12 mouse cellular contexts compared by ENCODE assay signal in genomic region chr12:75826699-75827353, GRCm38 (mm10). TPM values are rescaled to one million over a fixed set of nuclear protein-coding genes. Genes with fewer than 3 reads are reported as not detected.
DNase-seq lines count a peak whose midpoint lies in the region; ATAC-seq and TF ChIP-seq lines count a peak whose summit lies in the region.
"Had no signal": no experiment of that assay in that cellular context is flagged by ENCODE, and none has a peak within 500 bp of the region (broad histone marks: within the 10 kb centered on the region; RNA-seq: fewer than 3 reads in every experiment).

No protein-coding gene starts in this region.

- no peak overlapping the region for H3K27ac ChIP-seq in limb, embryonic 11.5 days (replicated peaks; ENCODE audit: low read depth, low read length)
- no peak overlapping the region for H3K27ac ChIP-seq in limb, embryonic 10.5 days
- H3K27ac ChIP-seq in stomach, embryonic 14.5 days (ENCODE audit: low read length), result 0 out of 2 replicates have a peak overlapping the region, but pooled peaks have one; percentile 15
- H3K27ac ChIP-seq: embryonic facial prominence, embryonic 15.5 days; hindbrain, embryonic 12.5 days had no signal

- H3K4me2 ChIP-seq in limb, embryonic 11.5 days (ENCODE audit: low read depth, severe bottlenecking), result no peak overlapping the region
- H3K4me2 ChIP-seq in stomach, embryonic 14.5 days (replicated peaks; ENCODE audit: low read depth, low read length), result no peak overlapping the region
- H3K4me2 ChIP-seq: embryonic facial prominence, embryonic 15.5 days; hindbrain, embryonic 12.5 days; liver, embryonic 11.5 days had no signal

- peak; percentile 50; the same call in 1 of the 2 replicates for ATAC-seq in limb, embryonic 11.5 days (ENCODE audit: insufficient number of reproducible peaks, low FRiP score, low TSS enrichment, low read depth)
- ATAC-seq in stomach, embryonic 14.5 days (ENCODE audit: insufficient number of reproducible peaks, insufficient read depth, low FRiP score, low read depth), result no peak

- no peak overlapping the region for H3K9ac ChIP-seq in limb, embryonic 11.5 days (ENCODE audit: low read length)
- no peak overlapping the region for H3K9ac ChIP-seq in stomach, embryonic 14.5 days (replicated peaks; ENCODE audit: low read depth, low read length)
- H3K9ac ChIP-seq: embryonic facial prominence, embryonic 15.5 days; hindbrain, embryonic 12.5 days had no signal

- peaks cover 9% of the 10 kb centered on the region for H3K4me1 ChIP-seq in limb, embryonic 11.5 days (ENCODE audit: control insufficient read depth, insufficient read depth, low read length)
- H3K4me1 ChIP-seq in limb, embryonic 10.5 days, result peaks cover 48% of the 10 kb centered on the region
- H3K4me1 ChIP-seq in stomach, embryonic 14.5 days (ENCODE audit: control insufficient read depth, insufficient read depth, low read length), result peaks cover 15% of the 10 kb centered on the region; the same call in 1 of the 2 replicates

- H3K27me3 ChIP-seq in limb, embryonic 11.5 days (ENCODE audit: control insufficient read depth, insufficient read depth, low read length), result no peaks in the 10 kb centered on the region
- no peaks in the 10 kb centered on the region for H3K27me3 ChIP-seq in limb, embryonic 10.5 days (ENCODE audit: low read depth, poor library complexity, severe bottlenecking)
- H3K27me3 ChIP-seq in stomach, embryonic 14.5 days (ENCODE audit: control insufficient read depth, insufficient read depth, low read length), result no peaks in the 10 kb centered on the region
- H3K27me3 ChIP-seq: embryonic facial prominence, embryonic 15.5 days; hindbrain, embryonic 12.5 days had no signal

- TF ChIP-seq POLR2A in brain, embryonic 14.5 days (IDR thresholded peaks at IDR 0.05; ENCODE audit: borderline replicate concordance, extremely low read depth, insufficient read depth, insufficient read length, poor library complexity, severe bottlenecking), result no peak

- H3K36me3 ChIP-seq in limb, embryonic 11.5 days (ENCODE audit: control insufficient read depth, insufficient read depth, low read length), result no peaks in the 10 kb centered on the region
- peaks cover 10% of the 10 kb centered on the region; the same call in 1 of the 2 replicates for H3K36me3 ChIP-seq in limb, embryonic 10.5 days
- H3K36me3 ChIP-seq in stomach, embryonic 14.5 days (ENCODE audit: control insufficient read depth, insufficient read depth, low read length), result no peaks in the 10 kb centered on the region
- H3K36me3 ChIP-seq: embryonic facial prominence, embryonic 15.5 days; hindbrain, embryonic 12.5 days had no signal

- TF ChIP-seq CTCF in brain, embryonic 14.5 days (IDR thresholded peaks at IDR 0.05; ENCODE audit: borderline replicate concordance, extremely low read depth, insufficient read depth, insufficient read length), result no peak

- no peak overlapping the region for H3K4me3 ChIP-seq in limb, embryonic 11.5 days (ENCODE audit: low read depth, low read length)
- no peak overlapping the region for H3K4me3 ChIP-seq in limb, embryonic 10.5 days
- no peak overlapping the region for H3K4me3 ChIP-seq in stomach, embryonic 14.5 days (ENCODE audit: low read depth, low read length)
- H3K4me3 ChIP-seq: embryonic facial prominence, embryonic 15.5 days; hindbrain, embryonic 12.5 days had no signal

- no peak for DNase-seq in limb, embryonic 11.5 days (ENCODE audit: low spot score)
- DNase-seq in limb, embryonic 10.5 days (ENCODE audit: low spot score), result no peak
- DNase-seq in brain, embryonic 14.5 days (ENCODE audit: low read depth), result peak; percentile 16
- peak; percentile 72 for DNase-seq in kidney, adult 9 months
- DNase-seq in natural killer cell, adult 2 months (ENCODE audit: low spot score in 2 of 2), result no peak
- no peak for DNase-seq in layer of hippocampus, postnatal 14 days (ENCODE audit: low spot score in 2 of 2)
- DNase-seq in layer of hippocampus, postnatal 25 days (ENCODE audit: extremely low spot score in 1 of 2, low spot score in 1 of 2), result no peak
- DNase-seq: heart, adult 11 months had no signal

- H3K9me3 ChIP-seq in limb, embryonic 11.5 days (ENCODE audit: control insufficient read depth, low read length), result no peaks in the 10 kb centered on the region
- no peaks in the 10 kb centered on the region for H3K9me3 ChIP-seq in limb, embryonic 10.5 days (replicated peaks)
- H3K9me3 ChIP-seq in stomach, embryonic 14.5 days (ENCODE audit: control insufficient read depth, low read depth, low read length), result no peaks in the 10 kb centered on the region
- H3K9me3 ChIP-seq: embryonic facial prominence, embryonic 15.5 days; hindbrain, embryonic 12.5 days had no signal

- 40% methylated on average over 10 of the region's 10 CpGs for WGBS in limb, embryonic 11.5 days
- WGBS in limb, embryonic 10.5 days, result 61% methylated on average over 10 of the region's 10 CpGs
- 61% methylated on average over 10 of the region's 10 CpGs for WGBS in stomach, embryonic 14.5 days

RNA-seq across cellular contexts. Expression of gene Syne2, which starts 8.9 kb away (rescaled TPM):
- 96.6 and 100 TPM in 2 replicates for polyA plus RNA-seq in limb, embryonic 11.5 days (2014; fragmentation: Nextera tagmentation; extraction: Ambion mirVana)
- 89.8 and 113 TPM in 2 replicates for polyA plus RNA-seq in limb, embryonic 10.5 days (2016; fragmentation: Nextera tagmentation; extraction: Ambion mirVana)
- polyA plus RNA-seq in brain, embryonic 14.5 days (2012; rRNA removed), result 72.9 and 96.0 TPM in 2 replicates
- polyA plus RNA-seq in stomach, embryonic 14.5 days (2014; fragmentation: Nextera tagmentation; extraction: Ambion mirVana), result 63.6 and 64.2 TPM in 2 replicates
- total RNA-seq in layer of hippocampus, postnatal 14 days (2021), result 10 to 100 TPM; 23.4 to 29.0 TPM
- 10 to 100 TPM; 23.0 to 25.5 TPM for total RNA-seq in layer of hippocampus, postnatal 25 days (2021)

Comparison
In these comparisons a context has a peak if more than half of its experiments do, and no peak if none do; other contexts are left out.
1. DNase-seq: peak in brain, embryonic 14.5 days (single experiment) and kidney, adult 9 months (single experiment); none in limb, embryonic 11.5 days (single experiment), limb, embryonic 10.5 days (single experiment), natural killer cell, adult 2 months (0 of 2), layer of hippocampus, postnatal 14 days (0 of 2) and layer of hippocampus, postnatal 25 days (0 of 2).